Mouse (Mus musculus): ENCODE measurements around the gene Serpinf1.

DNA sequence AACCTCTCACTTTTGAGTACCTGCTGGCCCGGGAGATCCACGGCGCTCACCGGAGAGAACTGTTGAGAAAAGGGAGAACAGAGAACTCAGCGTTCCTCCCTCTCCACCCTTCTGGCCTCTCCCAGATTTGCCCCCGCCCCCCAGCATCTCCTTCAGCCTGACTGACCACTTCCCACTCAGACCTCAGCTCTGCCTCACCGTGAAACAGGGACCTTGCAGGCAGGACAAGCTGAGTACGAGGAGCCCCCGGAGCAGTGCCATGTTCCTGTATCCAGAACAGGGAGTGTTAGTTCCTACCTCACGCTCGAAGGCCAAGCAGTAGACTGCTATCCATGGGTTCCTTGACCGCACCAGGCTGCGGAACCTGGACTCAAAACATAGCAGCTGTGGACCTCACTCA lies 15.7 kb upstream of the Serpinf1 start:
- TF ChIP-seq CTCF (IDR thresholded peaks at IDR 0.05; ENCODE audit: borderline replicate concordance, control insufficient read depth, extremely low read depth, insufficient read depth, low read length, poor library complexity) (no peak), POLR2A (IDR thresholded peaks at IDR 0.05; ENCODE audit: control insufficient read depth, extremely low read depth, insufficient read depth, low read length, poor library complexity) (no peak)
